Mouse (Mus musculus) heart, embryonic 10.5 days (tissue): ENCODE results near the gene Aqp1. TPM values are rescaled to one million over a fixed set of nuclear protein-coding genes. Genes with fewer than 3 reads are reported as not detected.

Source experiments
- DNase-seq: peaks from one replicate; pipeline ENCODE4 v3.0.0-alpha.2; 2017; ENCODE audit warnings: low spot score
- H3K27ac ChIP-seq: fragments of 300-500 bp; sonication (generic); 2 replicates; pipeline ENCODE4 v1.5.1; 2016; ENCODE audit warnings: mild to moderate bottlenecking
- H3K27me3 ChIP-seq: fragments of 300-500 bp; sonication (generic); 2 replicates; pipeline ENCODE4 v1.6.1; 2016; ENCODE audit warnings: mild to moderate bottlenecking; ENCODE audit not compliant: poor library complexity, insufficient read depth, severe bottlenecking
- H3K36me3 ChIP-seq: fragments of 300-500 bp; sonication (generic); 2 replicates; pipeline ENCODE4 v1.6.1; 2016; ENCODE audit warnings: mild to moderate bottlenecking, moderate library complexity
- H3K4me1 ChIP-seq: fragments of 300-500 bp; sonication (generic); 2 replicates; pipeline ENCODE4 v1.6.1; 2016; ENCODE audit warnings: mild to moderate bottlenecking
- H3K4me3 ChIP-seq: fragments of 300-500 bp; sonication (generic); 2 replicates; pipeline ENCODE4 v1.5.1; 2016; ENCODE audit warnings: mild to moderate bottlenecking, moderate library complexity
- H3K9me3 ChIP-seq: fragments of 300-500 bp; sonication (generic); 2 replicates; pipeline ENCODE4 v1.6.1; 2016; ENCODE audit warnings: mild to moderate bottlenecking, moderate library complexity
- WGBS: fragments of 180-500 bp; shearing (Covaris S2); methylation state at CpG from one replicate; pipeline ENCODE4 v1.1.7; 2016; 5-methylcytosine and 5-hydroxymethylcytosine counted together
- polyA plus RNA-seq: library from polyadenylated mRNA; unstranded; fragments of >200 nt; fragmentation: Nextera tagmentation; extraction: Ambion mirVana; gene quantifications from 2 replicates; pipeline ENCODE4 v1.2.1, GENCODE M21; 2016

Aqp1 gene
- polyA plus RNA-seq, 1 experiment from 2014 or later = 5.1 TPM

GRCm38 (mm10) chr6:55319585-55320551, 16.4 kb upstream of the Aqp1 start:
- Histone ChIP-seq H3K4me3 (no peak overlapping the region), H3K4me1 (peaks cover 39% of the 10 kb centered on the region), H3K27ac (0 out of 2 replicates have a peak overlapping the region, but pooled peaks have one; percentile 23), H3K9me3 (no peaks in the 10 kb centered on the region), H3K36me3 (no peaks in the 10 kb centered on the region), H3K27me3 (peaks cover 6% of the 10 kb centered on the region)
- no peak for DNase-seq
- 60% methylated on average over 14 of the region's 14 CpGs for WGBS

GRCm38 (mm10) chr6:55320894-55321293, 15.3 kb upstream of the Aqp1 start:
- Histone ChIP-seq H3K9me3 (no peaks in the 10 kb centered on the region), H3K27me3 (peaks cover 6% of the 10 kb centered on the region), H3K36me3 (no peaks in the 10 kb centered on the region), H3K27ac (no peak overlapping the region), H3K4me1 (peaks cover 39% of the 10 kb centered on the region), H3K4me3 (no peak overlapping the region)
- WGBS = 45% methylated on average over 4 of the region's 4 CpGs
- DNase-seq = no peak

- Histone ChIP-seq H3K9me3 (no peaks in the 10 kb centered on the region), H3K27ac (no peak overlapping the region), H3K4me1 (peaks cover 46% of the 10 kb centered on the region), H3K4me3 (no peak overlapping the region), H3K36me3 (no peaks in the 10 kb centered on the region), H3K27me3 (peaks cover 10% of the 10 kb centered on the region)
- no peak for DNase-seq
- WGBS = 57% methylated on average over 6 of the region's 6 CpGs
Observed at GRCm38 (mm10) chr6:55321518-55321917, 14.7 kb upstream of the Aqp1 start.

GRCm38 (mm10) chr6:55322980-55323379, 13.3 kb upstream of the Aqp1 start:
- no peak overlapping the region for H3K4me3 ChIP-seq
- H3K27ac ChIP-seq = no peak overlapping the region
- H3K27me3 ChIP-seq = peaks cover 16% of the 10 kb centered on the region
- 82% methylated on average over 2 of the region's 2 CpGs for WGBS
- peaks cover 60% of the 10 kb centered on the region for H3K4me1 ChIP-seq
- no peaks in the 10 kb centered on the region for H3K9me3 ChIP-seq
- no peak for DNase-seq
- no peaks in the 10 kb centered on the region for H3K36me3 ChIP-seq

- no peak overlapping the region for H3K27ac ChIP-seq
- H3K4me1 ChIP-seq = peaks cover 59% of the 10 kb centered on the region
- WGBS = 68% methylated on average over 17 of the region's 17 CpGs
- H3K36me3 ChIP-seq = no peaks in the 10 kb centered on the region
- no peaks in the 10 kb centered on the region for H3K9me3 ChIP-seq
- no peak overlapping the region for H3K4me3 ChIP-seq
- H3K27me3 ChIP-seq = peaks cover 20% of the 10 kb centered on the region
- DNase-seq = no peak
Observed at GRCm38 (mm10) chr6:55323908-55324634, 12.2 kb upstream of the Aqp1 start.

- no peak for DNase-seq
- Histone ChIP-seq H3K27ac (no peak overlapping the region), H3K9me3 (no peaks in the 10 kb centered on the region), H3K4me3 (no peak overlapping the region), H3K36me3 (no peaks in the 10 kb centered on the region), H3K4me1 (peaks cover 53% of the 10 kb centered on the region), H3K27me3 (peaks cover 26% of the 10 kb centered on the region)
- WGBS = 77% methylated on average over 1 of the region's 1 CpGs
Observed at GRCm38 (mm10) chr6:55324785-55325184, 11.4 kb upstream of the Aqp1 start.

GRCm38 (mm10) chr6:55326299-55326698, 9.9 kb upstream of the Aqp1 start:
- 31% methylated on average over 4 of the region's 4 CpGs for WGBS
- Histone ChIP-seq H3K27me3 (peaks cover 38% of the 10 kb centered on the region), H3K4me1 (peaks cover 51% of the 10 kb centered on the region), H3K4me3 (no peak overlapping the region), H3K36me3 (no peaks in the 10 kb centered on the region), H3K27ac (no peak overlapping the region), H3K9me3 (no peaks in the 10 kb centered on the region)
- no peak for DNase-seq

- Histone ChIP-seq H3K4me3 (no peak overlapping the region), H3K36me3 (no peaks in the 10 kb centered on the region), H3K9me3 (no peaks in the 10 kb centered on the region), H3K27ac (no peak overlapping the region), H3K27me3 (peaks cover 38% of the 10 kb centered on the region), H3K4me1 (peaks cover 47% of the 10 kb centered on the region)
- 75% methylated on average over 13 of the region's 13 CpGs for WGBS
- DNase-seq = no peak
Observed at GRCm38 (mm10) chr6:55327326-55327725, 8.9 kb upstream of the Aqp1 start.

- peaks cover 38% of the 10 kb centered on the region for H3K27me3 ChIP-seq
- H3K9me3 ChIP-seq = no peaks in the 10 kb centered on the region
- WGBS = 60% methylated on average over 4 of the region's 4 CpGs
- H3K27ac ChIP-seq = no peak overlapping the region
- no peaks in the 10 kb centered on the region for H3K36me3 ChIP-seq
- peaks cover 44% of the 10 kb centered on the region for H3K4me1 ChIP-seq
- no peak overlapping the region for H3K4me3 ChIP-seq
- DNase-seq = no peak
Observed at GRCm38 (mm10) chr6:55328179-55328578, 8.1 kb upstream of the Aqp1 start.

- WGBS = 63% methylated on average over 6 of the region's 6 CpGs
- Histone ChIP-seq H3K27ac (0 out of 2 replicates have a peak overlapping the region, but pooled peaks have one; percentile 16), H3K9me3 (no peaks in the 10 kb centered on the region), H3K4me3 (no peak overlapping the region), H3K27me3 (peaks cover 46% of the 10 kb centered on the region), H3K4me1 (peaks cover 46% of the 10 kb centered on the region), H3K36me3 (no peaks in the 10 kb centered on the region)
- DNase-seq = no peak
Observed at GRCm38 (mm10) chr6:55331315-55331714, 4.9 kb upstream of the Aqp1 start.

- no peak overlapping the region for H3K4me3 ChIP-seq
- H3K36me3 ChIP-seq = no peaks in the 10 kb centered on the region
- peaks cover 46% of the 10 kb centered on the region for H3K27me3 ChIP-seq
- H3K4me1 ChIP-seq = peaks cover 46% of the 10 kb centered on the region
- DNase-seq = no peak
- 63% methylated on average over 5 of the region's 5 CpGs for WGBS
- H3K9me3 ChIP-seq = no peaks in the 10 kb centered on the region
- no peak overlapping the region for H3K27ac ChIP-seq
Observed at GRCm38 (mm10) chr6:55332100-55332772, 4.0 kb upstream of the Aqp1 start.

- Histone ChIP-seq H3K27ac (no peak overlapping the region), H3K36me3 (no peaks in the 10 kb centered on the region), H3K4me3 (no peak overlapping the region), H3K27me3 (peaks cover 51% of the 10 kb centered on the region), H3K9me3 (no peaks in the 10 kb centered on the region), H3K4me1 (peaks cover 46% of the 10 kb centered on the region)
- no peak for DNase-seq
- 88% methylated on average over 6 of the region's 6 CpGs for WGBS
Observed at GRCm38 (mm10) chr6:55332773-55333109, 3.5 kb upstream of the Aqp1 start.

- no peak for DNase-seq
- no peak overlapping the region for H3K27ac ChIP-seq
- peaks cover 75% of the 10 kb centered on the region for H3K4me1 ChIP-seq
- no peaks in the 10 kb centered on the region for H3K9me3 ChIP-seq
- H3K4me3 ChIP-seq = no peak overlapping the region
- no peaks in the 10 kb centered on the region for H3K36me3 ChIP-seq
- WGBS = 67% methylated on average over 5 of the region's 5 CpGs
- peaks cover 52% of the 10 kb centered on the region for H3K27me3 ChIP-seq
Observed at GRCm38 (mm10) chr6:55337242-55337641, 1.0 kb downstream of the Aqp1 start.
